Mouse (Mus musculus): ENCODE data around the gene Acot4.
"Not testable (repeated sequence)": the region's sequence is repeated elsewhere in the genome, so short reads cannot be mapped to it uniquely, and the experiment has no call there.

Gene Acot4
- long read RNA-seq, experiment 1, full-length matches to known transcripts: 2 of 4 reads
- long read RNA-seq, experiment 1, partial matches to known transcripts: 0 of 4 reads
- long read RNA-seq, experiment 1, other reads (novel, unspliced or antisense): 2 of 4 reads
- long read RNA-seq, experiment 2, full-length matches to known transcripts: 1 of 1 reads
- long read RNA-seq, experiment 2, partial matches to known transcripts: 0 of 1 reads
- long read RNA-seq, experiment 2, other reads (novel, unspliced or antisense): 0 of 1 reads

DNA sequence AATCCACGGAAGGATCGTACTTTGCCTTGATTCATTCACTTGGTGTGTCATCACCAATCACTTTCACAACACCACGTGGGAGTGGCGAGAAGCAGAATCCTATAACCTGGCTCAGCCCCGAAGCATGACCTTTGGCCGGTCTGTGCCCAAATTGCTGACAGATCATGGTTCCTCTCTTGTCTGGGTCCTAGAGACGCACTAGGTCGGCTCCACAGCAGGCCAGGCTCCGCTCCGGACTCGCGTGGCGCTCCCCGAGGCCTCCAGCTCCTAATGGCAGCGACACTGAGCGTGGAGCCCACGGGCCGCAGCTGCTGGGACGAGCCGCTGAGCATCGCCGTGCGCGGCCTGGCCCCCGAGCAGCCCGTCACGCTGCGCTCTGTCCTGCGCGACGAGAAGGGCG is at the start of gene Acot4:
Gene Acot4, plus strand, starts transcription at position 139 of the 400 bp plus-strand sequence.
- intact Hi-C loops (cut with DNase I): not testable (repeated sequence)

DNA sequence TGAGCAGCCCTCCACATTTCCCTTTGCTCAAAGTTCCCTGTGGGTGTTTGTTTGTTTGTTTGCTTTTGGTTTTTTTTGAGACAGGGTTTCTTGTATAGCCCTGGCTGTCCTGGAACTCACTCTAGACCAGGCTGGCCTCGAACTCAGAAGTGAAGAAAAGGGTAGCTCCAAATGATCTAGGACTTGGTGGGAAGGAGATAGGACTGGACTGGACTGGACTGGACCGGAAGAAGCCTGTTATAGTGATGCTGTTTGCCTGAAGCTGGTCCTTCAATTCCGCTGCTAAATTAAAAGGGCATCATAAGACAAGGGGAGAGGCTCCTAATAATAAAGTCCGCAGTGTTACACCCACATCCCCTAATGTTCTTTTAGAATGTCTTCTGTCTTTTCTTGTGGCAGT is 49.7 kb upstream of the Acot4 start:
- intact Hi-C loops (cut with DNase I): no loop called here

DNA sequence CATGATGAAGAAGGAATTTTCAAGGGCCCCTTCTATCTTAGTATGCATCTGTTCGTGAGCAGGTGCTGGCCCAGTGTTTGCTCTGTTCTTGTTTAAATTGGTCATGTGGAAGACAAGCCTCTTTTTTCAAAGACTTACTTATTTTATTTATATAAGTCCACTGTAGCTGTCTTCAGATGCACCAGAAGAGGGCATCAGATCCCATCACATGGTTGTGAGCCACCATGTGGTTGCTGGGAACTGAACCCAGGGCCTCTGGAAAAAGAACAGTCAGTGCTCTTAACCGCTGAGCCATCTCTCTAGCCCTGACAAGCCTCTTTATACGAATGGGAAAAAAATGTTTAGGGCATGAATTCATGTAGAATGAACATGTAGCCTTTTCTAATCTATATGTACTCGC is 48.8 kb upstream of the Acot4 start:
- intact Hi-C loops (cut with DNase I): no loop called here

DNA sequence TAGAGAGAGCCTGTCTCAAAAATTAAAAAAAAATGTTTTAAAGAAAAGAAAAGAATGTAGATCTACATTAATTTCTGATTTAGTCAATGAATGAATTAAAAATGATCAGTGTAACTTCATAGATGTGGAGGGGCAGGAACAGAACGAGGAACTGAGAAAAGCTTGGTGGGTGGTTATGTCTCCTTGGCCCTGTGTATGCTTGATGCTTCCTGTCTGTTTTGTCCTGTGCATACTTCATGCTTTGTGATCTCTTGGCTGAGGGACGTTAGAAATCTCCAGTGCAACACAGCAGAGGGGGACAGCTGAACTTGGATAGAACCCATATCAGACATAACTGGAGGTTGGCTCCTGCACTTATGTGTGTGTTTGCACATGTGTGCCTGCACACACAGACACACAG is 41.0 kb upstream of the Acot4 start:
- intact Hi-C loops (cut with DNase I): no loop called here

DNA sequence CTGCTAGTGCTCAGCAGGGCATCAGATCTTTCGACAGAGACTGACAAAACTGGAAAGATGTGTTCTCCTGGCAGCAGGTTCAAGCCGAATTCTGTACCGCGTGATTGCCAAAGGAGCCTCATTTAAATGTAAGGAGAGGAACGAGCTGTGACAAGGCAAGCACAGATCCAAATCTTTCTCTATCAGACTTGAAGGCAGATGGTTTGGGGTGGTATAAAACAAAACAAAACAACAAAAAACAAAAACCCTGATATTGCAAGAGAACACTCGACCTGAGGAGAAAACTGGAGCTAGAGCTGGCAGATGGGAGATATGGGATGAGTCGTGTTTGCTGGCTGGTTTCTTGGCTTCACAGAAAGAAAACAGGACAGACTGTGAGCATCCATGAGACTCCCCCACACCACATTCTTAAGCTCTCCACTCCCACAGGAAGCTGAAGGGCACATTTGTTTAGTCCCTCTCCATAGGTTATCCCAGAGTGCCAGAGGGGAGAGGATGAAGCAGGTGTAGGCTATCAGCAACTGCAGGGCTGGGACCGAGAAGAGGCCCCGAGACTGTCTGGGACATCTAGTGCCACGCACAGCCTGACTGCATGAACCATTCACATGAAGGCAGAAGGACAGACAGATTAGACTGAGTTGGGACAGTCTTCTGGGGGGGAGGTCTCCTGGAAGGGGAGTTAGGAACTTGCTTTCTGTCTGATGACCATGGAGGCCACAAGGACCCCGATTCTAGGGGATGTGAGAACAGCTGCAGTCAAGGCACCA is 39.7 kb upstream of the Acot4 start:
- intact Hi-C loops (cut with DNase I): no loop called here

DNA sequence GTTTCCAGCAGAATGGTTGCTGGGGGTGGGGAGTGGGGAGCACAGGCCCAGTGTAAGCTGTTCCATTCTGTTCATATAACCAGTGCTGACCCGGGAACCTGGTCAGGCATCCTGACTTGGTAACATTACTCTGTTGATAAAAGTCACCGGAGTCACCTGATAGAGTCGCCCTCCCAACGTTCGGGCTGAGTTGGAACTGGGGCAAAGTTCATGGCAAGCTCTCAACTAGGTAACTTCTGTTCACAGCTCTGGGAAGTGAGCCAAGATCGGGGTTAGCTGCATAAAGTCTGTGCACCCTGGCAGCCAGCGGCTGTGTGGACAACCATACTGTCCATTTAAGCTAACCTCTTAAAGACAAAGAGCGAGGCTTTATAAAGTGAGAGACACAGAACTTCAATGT is 38.9 kb upstream of the Acot4 start:
- intact Hi-C loops (cut with DNase I): not testable (repeated sequence)

DNA sequence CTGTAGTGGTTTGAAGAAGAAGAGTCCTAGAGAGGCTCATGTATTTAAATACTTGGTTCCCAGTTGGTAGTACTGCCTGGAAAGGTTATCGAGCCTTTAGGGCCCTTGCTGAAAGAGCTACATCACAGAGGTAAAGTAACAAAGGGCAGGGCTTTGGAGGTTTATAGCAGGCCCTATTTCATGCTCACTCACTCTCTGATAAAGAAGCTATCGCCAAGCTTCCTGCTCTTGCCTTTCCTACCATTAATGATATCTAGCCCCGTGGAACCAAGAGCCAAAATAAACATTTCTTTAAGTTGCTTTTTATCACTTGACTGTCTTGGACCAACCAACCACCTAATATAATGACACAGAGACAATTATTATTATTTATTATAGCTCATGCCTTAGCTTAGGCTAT is 37.8 kb upstream of the Acot4 start:
- intact Hi-C loops (cut with DNase I): no loop called here

DNA sequence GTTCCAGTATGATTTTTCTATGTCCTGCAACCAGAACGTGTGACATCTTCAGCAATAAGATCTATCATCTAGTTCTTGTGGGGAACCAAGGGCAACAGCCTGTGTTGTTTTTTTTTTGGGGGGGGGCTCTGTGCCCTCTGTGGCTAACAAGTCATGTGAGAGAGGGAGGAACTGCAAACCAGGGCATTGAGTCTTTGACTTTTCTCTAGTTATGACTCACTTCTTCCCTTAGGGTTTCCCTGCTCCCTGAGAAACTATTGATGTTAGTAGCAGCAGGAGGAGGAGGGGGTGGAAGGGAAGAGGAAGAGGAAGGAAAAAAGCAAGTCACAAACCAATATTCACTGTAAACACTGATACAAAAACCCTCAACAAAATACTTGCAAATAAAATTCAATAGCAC is 34.3 kb upstream of the Acot4 start:
- intact Hi-C loops (cut with DNase I): no loop called here

DNA sequence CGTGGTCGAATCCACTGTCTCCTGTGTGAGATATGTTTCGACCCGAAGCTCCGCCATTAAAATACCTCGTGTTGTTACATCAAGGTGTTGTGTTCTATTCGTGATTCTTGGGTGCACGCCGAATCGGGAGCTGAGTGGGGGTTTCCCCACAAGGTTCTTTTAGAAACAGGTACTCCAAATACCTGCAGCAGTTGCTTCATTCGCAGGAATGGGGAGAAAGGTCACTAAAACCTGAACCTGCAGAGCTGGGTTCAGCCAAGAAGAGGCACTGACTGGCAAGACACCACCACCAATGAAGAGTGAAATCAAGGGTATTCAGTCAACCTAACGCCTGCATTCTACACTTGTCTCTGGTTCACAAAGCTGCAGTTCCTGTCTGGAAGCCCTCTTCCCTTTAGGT is 29.9 kb upstream of the Acot4 start:
- intact Hi-C loops (cut with DNase I): no loop called here

DNA sequence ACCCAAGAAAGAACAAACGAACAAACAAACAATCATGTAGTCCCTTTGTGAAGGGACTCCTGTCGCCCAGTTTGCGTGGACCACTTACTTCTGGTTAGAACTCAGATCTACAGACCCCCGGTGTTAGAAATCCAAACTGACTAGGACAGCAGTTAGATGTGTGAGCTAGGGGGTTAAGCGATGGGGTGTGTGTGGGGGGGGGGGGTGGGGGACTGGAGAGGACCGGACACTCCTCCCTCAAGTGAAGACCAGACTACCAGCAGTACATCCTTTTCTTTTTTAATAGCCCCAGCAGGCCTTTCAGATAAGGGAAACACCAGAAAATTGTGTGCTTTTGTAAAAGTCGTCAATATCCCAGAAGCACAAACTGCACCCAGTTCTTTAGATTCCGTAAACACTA is 29.4 kb upstream of the Acot4 start:
- intact Hi-C loops (cut with DNase I): no loop called here

DNA sequence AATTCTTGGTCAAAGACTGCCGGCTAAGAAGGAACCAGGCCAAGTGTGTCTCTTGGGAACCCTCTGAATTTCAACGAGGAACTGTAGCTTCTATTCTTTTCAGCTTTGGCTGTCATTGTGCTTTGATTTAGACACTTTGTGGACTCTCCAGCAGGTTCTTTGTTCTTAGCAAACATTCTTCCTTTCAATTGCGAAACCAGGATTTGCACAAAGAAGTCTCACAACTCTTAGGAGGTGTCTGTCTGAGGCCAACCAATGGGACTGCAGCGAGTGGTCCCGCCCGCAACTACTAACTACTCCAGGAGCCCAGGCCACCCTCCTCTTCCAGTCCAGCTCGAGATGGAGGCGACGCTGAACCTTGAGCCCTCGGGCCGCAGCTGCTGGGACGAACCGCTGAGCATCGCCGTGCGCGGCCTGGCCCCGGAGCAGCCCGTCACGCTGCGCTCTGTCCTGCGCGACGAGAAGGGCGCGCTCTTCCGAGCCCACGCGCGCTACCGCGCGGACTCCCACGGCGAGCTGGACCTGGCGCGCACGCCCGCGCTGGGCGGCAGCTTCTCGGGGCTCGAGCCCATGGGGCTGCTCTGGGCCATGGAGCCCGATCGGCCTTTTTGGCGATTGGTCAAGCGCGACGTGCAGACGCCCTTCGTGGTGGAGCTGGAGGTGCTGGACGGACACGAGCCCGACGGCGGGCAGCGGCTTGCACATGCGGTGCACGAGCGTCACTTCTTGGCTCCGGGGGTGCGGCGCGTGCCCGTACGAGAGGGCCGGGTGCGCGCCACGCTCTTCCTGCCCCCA is 28.8 kb upstream of the Acot4 start, which contains the start of gene Acot1:
Gene Acot1, plus strand, starts transcription at position 320 of the 795 bp plus-strand sequence.
- intact Hi-C loops (cut with DNase I): not testable (repeated sequence)

DNA sequence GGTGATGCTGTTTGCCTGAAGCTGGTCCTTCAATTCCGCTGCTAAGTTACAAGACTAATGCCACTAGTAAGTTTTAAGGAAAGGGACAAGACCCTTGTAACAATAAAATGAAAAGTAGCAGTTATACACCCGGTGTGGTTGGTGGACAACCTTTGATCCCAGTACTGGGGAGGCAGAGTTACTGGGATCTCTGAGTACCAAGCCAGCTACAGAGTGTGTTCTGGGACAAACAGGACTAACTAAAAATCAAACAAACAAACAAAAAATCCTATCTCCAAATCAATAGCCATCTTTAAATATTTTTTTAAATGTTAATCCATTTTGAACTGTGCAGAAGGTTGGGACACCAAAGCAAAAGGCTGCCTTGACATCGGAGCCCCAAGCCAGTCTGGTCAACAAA is 28.0 kb upstream of the Acot4 start:
- intact Hi-C loops (cut with DNase I): no loop called here

DNA sequence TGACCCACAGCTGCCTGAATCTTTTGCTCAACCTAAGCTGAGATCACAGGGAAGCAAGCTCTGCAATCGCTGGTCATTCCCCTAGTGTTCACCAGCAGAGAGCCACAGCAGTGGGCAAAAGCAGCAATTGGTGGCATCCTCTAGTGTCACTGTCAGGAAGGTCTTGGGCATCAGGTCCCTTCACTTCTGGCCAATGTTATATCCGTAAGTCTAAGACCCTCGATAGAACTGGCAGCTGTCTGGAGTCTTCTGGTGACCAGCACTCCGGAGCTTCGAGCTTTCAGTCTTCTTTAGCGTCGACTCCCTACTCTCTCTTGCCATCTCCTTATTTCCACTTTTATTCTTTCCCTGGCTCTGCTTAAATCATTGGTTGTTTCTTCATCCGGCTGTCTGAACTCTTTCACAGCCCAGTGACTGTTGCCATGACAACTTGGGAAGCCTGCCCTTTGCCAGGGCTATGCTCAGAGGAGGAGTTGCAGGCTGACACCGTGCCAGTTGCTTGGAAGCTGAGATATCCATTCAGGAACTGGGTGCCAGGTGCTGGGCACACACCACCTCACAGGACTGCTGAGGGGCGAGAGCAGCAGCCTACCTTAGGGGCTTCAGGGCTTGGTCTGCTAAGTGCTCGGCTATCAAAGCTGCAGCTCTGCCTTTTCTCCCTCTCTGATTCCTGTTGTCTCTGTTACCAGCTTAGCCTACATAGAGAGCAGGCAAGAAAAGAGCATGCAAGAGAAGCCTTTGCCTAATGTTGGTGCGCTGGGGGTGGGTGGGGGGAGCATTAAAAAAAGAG is 26.7 kb upstream of the Acot4 start:
- intact Hi-C loops (cut with DNase I): no loop called here

DNA sequence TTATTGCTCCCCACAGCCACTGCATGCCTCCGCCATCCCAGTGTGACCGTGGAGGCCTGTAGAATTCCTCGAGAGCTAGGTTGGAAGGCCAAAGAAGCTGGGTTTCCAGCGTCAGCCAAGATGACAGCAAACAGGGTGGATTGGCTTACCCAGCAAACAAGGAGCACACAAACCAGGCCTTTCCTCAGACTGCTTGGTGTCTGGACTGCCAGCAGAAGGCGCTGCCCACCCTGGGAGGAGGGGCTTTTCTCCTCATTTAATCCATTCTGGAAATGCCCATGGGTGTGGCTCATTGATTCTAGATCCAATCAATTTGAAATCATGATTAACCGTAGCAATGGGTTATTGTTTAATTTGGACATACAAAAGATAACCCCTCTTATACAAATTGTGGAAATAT is 25.0 kb upstream of the Acot4 start:
- intact Hi-C loops (cut with DNase I): no loop called here

DNA sequence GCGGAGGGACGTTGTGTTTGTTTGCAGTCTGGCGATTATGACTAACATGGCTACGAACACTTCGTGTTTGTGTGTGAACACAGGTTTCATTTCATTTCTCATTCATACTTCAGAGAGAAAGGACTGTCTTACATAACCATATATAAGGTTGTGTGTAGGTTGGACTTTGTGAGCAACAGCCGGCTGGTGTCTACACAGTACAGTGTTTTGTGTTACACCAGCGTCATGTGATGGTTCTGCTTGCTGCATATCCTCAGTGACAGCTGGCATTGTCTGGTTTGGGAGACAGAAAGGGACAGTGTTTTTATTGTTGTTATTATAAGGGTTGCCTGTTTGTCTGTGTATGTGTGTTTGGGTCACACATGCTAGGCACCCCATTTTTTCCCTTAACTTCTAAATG is 24.5 kb upstream of the Acot4 start:
- intact Hi-C loops (cut with DNase I): no loop called here

DNA sequence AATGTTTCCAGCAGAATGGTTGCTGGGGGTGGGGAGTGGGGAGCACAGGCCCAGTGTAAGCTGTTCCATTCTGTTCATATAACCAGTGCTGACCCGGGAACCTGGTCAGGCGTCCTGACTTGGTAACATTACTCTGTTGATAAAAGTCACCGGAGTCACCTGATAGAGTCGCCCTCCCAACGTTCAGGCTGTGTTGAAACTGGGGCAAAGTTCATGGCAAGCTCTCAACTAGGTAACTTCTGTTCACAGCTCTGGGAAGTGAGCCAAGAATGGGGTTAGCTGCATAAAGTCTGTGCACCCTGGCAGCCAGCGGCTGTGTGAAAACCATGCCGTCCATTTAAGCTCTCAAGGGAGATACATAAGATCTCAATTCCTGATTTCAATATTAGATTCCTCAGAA is 17.7 kb upstream of the Acot4 start:
- intact Hi-C loops (cut with DNase I): not testable (repeated sequence)

DNA sequence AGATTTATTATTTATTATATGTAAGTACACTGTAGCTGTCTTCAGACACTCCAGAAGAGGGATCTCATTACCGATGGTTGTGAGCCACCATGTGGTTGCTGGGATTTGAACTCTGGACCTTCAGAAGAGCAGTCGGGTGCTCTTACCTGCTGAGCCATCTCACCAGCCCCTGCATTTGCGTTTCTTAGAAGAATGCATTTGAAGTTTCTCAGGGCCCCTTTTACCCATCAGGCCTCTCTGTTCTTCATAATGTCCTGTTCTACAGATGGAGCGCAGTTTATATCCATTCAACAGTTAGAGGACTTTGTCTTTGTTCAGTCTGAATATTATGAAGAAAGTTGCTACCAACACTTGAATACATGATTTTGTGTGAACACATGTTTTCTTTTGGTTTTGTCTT is 15.9 kb upstream of the Acot4 start:
- intact Hi-C loops (cut with DNase I): not testable (repeated sequence)

DNA sequence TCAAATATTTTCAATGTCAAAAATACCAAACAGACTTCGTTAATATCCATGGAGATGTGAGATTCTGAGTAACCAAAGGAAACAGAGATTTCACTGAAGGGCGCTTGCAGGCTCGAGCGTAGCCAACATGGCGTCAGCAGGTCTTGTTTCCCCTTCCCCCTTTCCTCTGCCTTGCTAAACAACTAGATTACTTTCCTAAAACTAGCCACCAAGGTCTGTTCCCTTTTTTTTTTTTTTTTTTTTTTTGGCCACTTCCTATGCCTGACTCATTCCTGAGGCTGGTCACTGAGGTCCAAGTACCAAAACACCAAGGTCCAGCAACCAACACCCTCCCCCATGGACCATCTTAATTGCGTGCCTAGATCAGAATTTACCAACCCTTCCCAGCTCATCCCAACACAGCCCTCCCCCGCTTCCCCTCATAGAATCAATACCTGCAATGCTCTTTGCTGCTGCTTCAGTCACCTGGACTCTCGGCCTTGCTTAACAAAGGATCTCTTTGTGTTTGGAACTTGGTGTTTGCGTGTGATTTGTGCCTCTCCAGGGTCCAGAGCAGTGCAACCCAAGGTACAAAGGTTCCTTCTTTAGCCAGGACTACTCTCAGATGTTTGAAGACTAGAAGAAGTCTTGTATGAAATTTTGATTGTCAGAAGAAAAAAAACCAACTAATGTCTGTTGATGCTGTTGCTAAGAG is 15.0 kb upstream of the Acot4 start:
- intact Hi-C loops (cut with DNase I): no loop called here

DNA sequence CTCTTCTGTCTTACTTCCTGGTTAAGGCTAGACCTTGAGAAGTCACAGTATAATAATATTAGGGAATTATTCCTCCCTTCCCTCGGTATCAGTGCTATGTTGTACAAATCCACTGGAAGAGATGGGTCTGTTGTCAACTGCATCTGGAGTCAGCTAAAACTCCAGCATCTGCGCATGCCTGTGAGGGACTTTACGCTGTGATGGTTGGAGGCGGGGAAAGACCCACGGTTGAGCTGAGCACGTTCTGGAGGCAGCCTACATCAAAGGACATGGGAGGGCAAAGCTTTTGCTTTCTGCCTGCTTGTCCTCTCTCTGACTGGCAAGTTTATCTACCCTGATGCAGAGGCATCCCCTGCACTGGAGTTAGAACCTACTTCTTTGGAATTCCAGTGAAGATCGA is 12.3 kb upstream of the Acot4 start:
- intact Hi-C loops (cut with DNase I): no loop called here

DNA sequence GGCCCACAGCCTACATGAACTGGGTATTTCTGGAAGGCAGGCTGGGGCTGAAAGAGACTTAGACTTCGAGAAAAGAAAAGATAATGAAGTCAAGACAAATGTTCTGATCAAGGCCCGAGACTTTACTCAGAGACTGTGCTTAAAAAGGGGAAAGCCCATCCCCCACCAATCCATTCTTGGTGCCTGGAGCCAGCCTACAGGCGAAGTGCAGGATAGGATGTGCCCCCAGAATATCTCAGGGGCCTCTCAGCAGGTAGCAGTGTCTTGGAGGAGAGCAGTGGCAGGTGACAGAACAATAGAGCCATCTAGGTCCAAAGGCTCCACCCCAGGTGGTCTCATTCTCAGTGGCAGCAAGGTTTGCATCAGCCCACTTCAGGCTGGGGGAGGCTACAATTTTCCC is 9.9 kb upstream of the Acot4 start:
- intact Hi-C loops (cut with DNase I): not testable (repeated sequence)

DNA sequence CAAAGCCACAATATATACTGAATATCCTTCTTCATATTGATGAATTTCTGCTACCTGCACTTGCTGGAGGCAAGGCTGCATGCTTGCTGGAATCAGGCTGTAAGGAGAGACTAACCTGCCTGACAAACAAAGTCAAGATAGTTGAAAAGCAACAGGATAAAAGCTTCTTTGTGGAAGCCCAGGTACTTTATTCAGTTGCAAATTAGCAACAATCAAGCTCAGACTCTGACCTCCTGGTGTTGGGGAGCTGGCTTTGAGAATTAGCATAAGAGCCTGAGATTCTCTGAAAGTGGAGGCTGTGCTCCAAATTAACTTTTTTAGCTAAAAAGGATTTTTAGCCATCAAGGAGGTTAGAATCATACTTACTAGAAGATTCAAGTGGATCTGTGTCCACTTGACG is 9.1 kb upstream of the Acot4 start:
- intact Hi-C loops (cut with DNase I): not testable (repeated sequence)

Measured in adrenal gland (tissue).